Comparison of ENCODE assay signal across 8 mouse cellular contexts in genomic region chr7:144527723-144528221, GRCm38 (mm10). TPM values are rescaled to one million over a fixed set of nuclear protein-coding genes. Genes with fewer than 3 reads are reported as not detected.
DNase-seq lines count a peak whose midpoint lies in the region; ATAC-seq and TF ChIP-seq lines count a peak whose summit lies in the region.
"Had no signal": no experiment of that assay in that cellular context is flagged by ENCODE, and none has a peak within 500 bp of the region (broad histone marks: within the 10 kb centered on the region; RNA-seq: fewer than 3 reads in every experiment).

No protein-coding gene starts in this region.

- no peak overlapping the region for H3K27ac ChIP-seq in thymus, adult 2 months (ENCODE audit: control insufficient read depth, insufficient read depth, low read length)
- H3K27ac ChIP-seq: limb, embryonic 13.5 days had no signal

- WGBS in thymus, adult 2 months: 33% methylated on average over 1 of the region's 1 CpGs

- ATAC-seq in inflammation-experienced regulatory T-cells, adult 6 months: no peak

- no peak for TF ChIP-seq CTCF in thymus, adult 2 months (IDR thresholded peaks at IDR 0.05; ENCODE audit: borderline replicate concordance, control insufficient read depth, extremely low read depth, insufficient read depth, low read length, poor library complexity)

- peak; percentile 67 for DNase-seq in ovary, adult 18-20 months (ENCODE audit: low spot score)
- no peak for DNase-seq in ovary, postnatal 10 days (ENCODE audit: low spot score)
- peak; percentile 53 for DNase-seq in cerebellum, adult 8-10 months
- DNase-seq in kidney, postnatal 25 days: peak; percentile 8 to 44
- DNase-seq in thymus, adult 2 months: no peak
- DNase-seq in yolk sac, embryonic 10.5 days (ENCODE audit: low spot score): no peak

- no peaks in the 10 kb centered on the region for H3K36me3 ChIP-seq in thymus, adult 2 months (ENCODE audit: control insufficient read depth, insufficient read depth, low read length)
- H3K36me3 ChIP-seq: limb, embryonic 13.5 days had no signal

- no peaks in the 10 kb centered on the region for H3K4me1 ChIP-seq in thymus, adult 2 months (replicated peaks; ENCODE audit: control insufficient read depth, insufficient read depth, low read length)

- H3K27me3 ChIP-seq in thymus, adult 2 months (ENCODE audit: control insufficient read depth, insufficient read depth, low read length): no peaks in the 10 kb centered on the region
- H3K27me3 ChIP-seq: limb, embryonic 13.5 days had no signal

- no peak overlapping the region for H3K4me3 ChIP-seq in thymus, adult 2 months (ENCODE audit: control insufficient read depth, insufficient read depth, low read length)
- H3K4me3 ChIP-seq: limb, embryonic 13.5 days had no signal

- no peak for TF ChIP-seq POLR2A in thymus, adult 2 months (IDR thresholded peaks at IDR 0.05; ENCODE audit: control insufficient read depth, extremely low read depth, insufficient read depth, low read length, poor library complexity)

RNA-seq across cellular contexts. Expression of gene Ppfia1, which starts 25.8 kb away (rescaled TPM):
- 57.0 and 59.8 TPM in 2 replicates for polyA plus RNA-seq in thymus, adult 2 months (2012; rRNA removed)
- polyA plus RNA-seq in inflammation-experienced regulatory T-cells, adult 6 months (2017; shearing (Covaris generic)): 10 to 100 TPM; 13.8 to 29.4 (median 21.1) TPM

RNA-seq across cellular contexts. Expression of gene Fadd, which starts 54.5 kb away (rescaled TPM):
- polyA plus RNA-seq in thymus, adult 2 months (2012; rRNA removed): 15.2 and 15.3 TPM in 2 replicates
- polyA plus RNA-seq in inflammation-experienced regulatory T-cells, adult 6 months (2017; shearing (Covaris generic)): 1 to 10 TPM; 6.0 to 7.9 (median 7.1) TPM

RNA-seq across cellular contexts. Expression of gene Cttn, which starts 57.0 kb away (rescaled TPM):
- polyA plus RNA-seq in thymus, adult 2 months (2012; rRNA removed): 17.6 and 22.0 TPM in 2 replicates
- 1 to 10 TPM; 2.3 to 5.5 (median 4.5) TPM for polyA plus RNA-seq in inflammation-experienced regulatory T-cells, adult 6 months (2017; shearing (Covaris generic))

Comparison
In these comparisons a context has a peak if more than half of its experiments do, and no peak if none do; other contexts are left out.
1. DNase-seq: peak in ovary, adult 18-20 months (single experiment), cerebellum, adult 8-10 months (single experiment) and kidney, postnatal 25 days (2 of 2); none in ovary, postnatal 10 days (single experiment), thymus, adult 2 months (single experiment) and yolk sac, embryonic 10.5 days (single experiment).